ENCODE assay signal across 23 mouse cellular contexts in the genomic region with DNA sequence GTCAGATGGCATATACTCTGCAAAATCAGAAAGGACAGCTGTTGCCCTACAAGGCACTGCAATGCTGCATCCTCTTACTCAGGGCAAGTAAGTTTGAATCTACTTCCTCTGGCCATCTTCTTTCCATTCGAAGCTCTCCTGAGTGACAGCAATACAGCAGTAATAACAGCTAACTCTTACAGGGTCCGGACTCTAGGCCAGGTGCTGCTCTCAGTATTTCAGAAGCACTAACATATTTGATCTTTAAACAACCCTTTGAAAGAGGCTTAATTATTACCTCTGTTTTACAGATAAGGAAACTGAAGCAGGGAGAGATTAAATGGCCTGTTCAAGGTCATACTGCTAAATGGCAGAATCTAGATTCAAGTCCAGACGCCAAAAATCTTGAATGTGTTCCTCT.
"Had no signal": no experiment of that assay in that cellular context is flagged by ENCODE, and none has a peak within 500 bp of the region (broad histone marks: within the 10 kb centered on the region; RNA-seq: fewer than 3 reads in every experiment).

No protein-coding gene starts in this region.

- H3K9ac ChIP-seq: liver, embryonic 12.5 days; liver, embryonic 15.5 days; lung, embryonic 15.5 days; midbrain, embryonic 13.5 days; neural tube, embryonic 13.5 days had no signal

- H3K4me1 ChIP-seq: liver, embryonic 12.5 days; liver, embryonic 15.5 days; lung, embryonic 15.5 days; megakaryocyte, embryonic 14.5 days; midbrain, embryonic 10.5 days; midbrain, embryonic 13.5 days; neural tube, embryonic 13.5 days had no signal

- ATAC-seq: liver, embryonic 12.5 days; midbrain, embryonic 13.5 days; midbrain, embryonic 16.5 days had no signal

- H3K36me3 ChIP-seq: liver, embryonic 12.5 days; liver, embryonic 15.5 days; lung, embryonic 15.5 days; midbrain, embryonic 10.5 days; midbrain, embryonic 13.5 days; neural tube, embryonic 13.5 days had no signal

- H3K27me3 ChIP-seq: liver, embryonic 12.5 days; liver, embryonic 15.5 days; lung, embryonic 15.5 days; megakaryocyte, embryonic 14.5 days; midbrain, embryonic 13.5 days; neural tube, embryonic 13.5 days had no signal

- H3K4me3 ChIP-seq: layer of hippocampus, adult 2 months; liver, embryonic 12.5 days; liver, embryonic 15.5 days; lung, embryonic 15.5 days; megakaryocyte, embryonic 14.5 days; midbrain, embryonic 10.5 days; midbrain, embryonic 13.5 days; myocyte; neural tube, embryonic 13.5 days had no signal

- H3K27ac ChIP-seq: layer of hippocampus, adult 2 months; liver, embryonic 12.5 days; liver, embryonic 15.5 days; lung, embryonic 15.5 days; midbrain, embryonic 10.5 days; midbrain, embryonic 13.5 days; neural tube, embryonic 13.5 days had no signal

- DNase-seq: kidney, adult 11 months; kidney, adult 9 months; kidney, postnatal 14 days; kidney, postnatal 4 days; layer of hippocampus, adult 9-11 months; lung, adult 18-20 months; lung, postnatal 10 days; lung, postnatal 36 days; retina, postnatal 1 day; right cerebral cortex, postnatal 25 days; thymus, adult 2 months; thymus, postnatal 14 days; thymus, postnatal 4 days had no signal

- H3K4me2 ChIP-seq: liver, embryonic 12.5 days; liver, embryonic 15.5 days; lung, embryonic 15.5 days; midbrain, embryonic 13.5 days; neural tube, embryonic 13.5 days had no signal

- H3K9me3 ChIP-seq: liver, embryonic 12.5 days; liver, embryonic 15.5 days; lung, embryonic 15.5 days; midbrain, embryonic 10.5 days; midbrain, embryonic 13.5 days; neural tube, embryonic 13.5 days had no signal
